Mouse (Mus musculus): ENCODE data around the gene Zbtb9. TPM values are rescaled to one million over a fixed set of nuclear protein-coding genes. Genes with fewer than 3 reads are reported as not detected.
"Not testable (repeated sequence)": the region's sequence is repeated elsewhere in the genome, so short reads cannot be mapped to it uniquely, and the experiment has no call there.

Gene Zbtb9
- polyA plus RNA-seq, 1 experiment: 9.8 TPM

DNA sequence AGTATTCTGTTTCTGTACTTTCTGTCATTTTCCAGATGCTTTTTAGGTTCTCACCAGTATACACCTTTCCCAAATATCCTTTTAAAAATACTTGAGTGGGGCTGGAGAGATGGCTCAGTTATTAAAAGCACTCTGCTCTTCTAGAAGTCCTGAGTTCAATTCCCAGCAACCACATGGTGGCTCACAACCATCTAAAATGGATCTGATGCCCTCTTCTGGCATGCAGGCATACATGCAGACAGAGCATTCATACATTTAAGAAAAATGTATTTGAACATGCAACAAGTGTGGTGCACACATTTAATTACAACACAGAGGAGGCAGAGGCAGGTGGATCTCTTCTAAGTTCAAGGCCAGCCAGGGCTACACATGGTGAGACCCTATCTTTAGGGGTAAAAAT, 2.4 kb downstream of the Zbtb9 start:
- peaks cover 3% of the 10 kb centered on the region for H3K36me3 ChIP-seq (ENCODE audit: control insufficient read depth, insufficient read depth, low read length)
- no peak overlapping the region; the same call in 1 of the 2 replicates for H3K4me3 ChIP-seq (ENCODE audit: control insufficient read depth, low read depth, low read length)
- peaks cover 14% of the 10 kb centered on the region for H3K4me1 ChIP-seq (ENCODE audit: control insufficient read depth, insufficient read depth, low read length)
- no peak overlapping the region for H3K27ac ChIP-seq (ENCODE audit: control insufficient read depth, insufficient read depth, low read depth, low read length)
- no peak for TF ChIP-seq POLR2A (IDR thresholded peaks at IDR 0.05; ENCODE audit: control insufficient read depth, low read depth, low read length)
- TF ChIP-seq CTCF (IDR thresholded peaks at IDR 0.05; ENCODE audit: control insufficient read depth, insufficient read depth, insufficient replicate concordance, low read depth, low read length): no peak
- H3K27me3 ChIP-seq (ENCODE audit: control insufficient read depth, insufficient read depth, low read length): no peaks in the 10 kb centered on the region

DNA sequence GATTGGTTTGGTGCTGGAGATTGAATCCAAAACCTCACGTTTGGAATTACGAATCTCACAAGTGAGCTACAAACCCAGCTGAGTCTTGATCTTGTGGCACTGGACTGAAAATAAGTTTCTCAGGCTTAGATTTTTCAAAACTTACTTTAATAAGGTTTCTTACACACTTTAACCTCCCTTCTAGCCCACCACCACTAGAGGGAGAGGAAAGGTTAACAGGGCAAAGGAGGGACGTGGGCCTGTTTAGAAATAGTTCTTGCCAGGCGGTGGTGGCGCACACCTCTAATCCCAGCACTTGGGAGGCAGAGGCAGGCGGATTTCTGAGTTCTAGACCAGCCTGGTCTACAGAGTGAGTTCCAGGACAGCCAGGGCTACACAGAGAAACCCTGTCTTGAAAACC, 4.4 kb downstream of the Zbtb9 start:
- H3K4me3 ChIP-seq (ENCODE audit: control insufficient read depth, low read depth, low read length); H3K27ac ChIP-seq (ENCODE audit: control insufficient read depth, insufficient read depth, low read depth, low read length); H3K4me1 ChIP-seq (ENCODE audit: control insufficient read depth, insufficient read depth, low read length); H3K27me3 ChIP-seq (ENCODE audit: control insufficient read depth, insufficient read depth, low read length); H3K36me3 ChIP-seq (ENCODE audit: control insufficient read depth, insufficient read depth, low read length): not testable (repeated sequence)

DNA sequence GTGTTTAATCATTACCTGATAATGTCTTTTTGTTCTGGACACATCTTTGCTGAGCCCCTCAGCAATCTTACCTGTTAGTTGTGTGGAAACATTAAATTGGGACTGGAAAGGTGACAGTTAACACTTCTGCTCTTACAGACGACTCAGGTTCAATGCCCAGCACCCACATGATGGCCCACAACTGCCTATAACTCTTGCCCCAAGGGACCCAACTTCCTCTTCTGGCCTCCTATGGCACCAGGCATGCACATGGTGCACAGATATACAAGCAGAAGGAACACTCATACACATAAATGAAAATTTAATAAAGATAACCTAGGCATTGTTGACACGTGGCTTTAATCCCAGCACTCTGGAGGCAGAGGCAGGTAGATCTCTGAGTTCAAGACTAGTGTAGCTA, 6.5 kb downstream of the Zbtb9 start:
- Histone ChIP-seq H3K36me3 (ENCODE audit: control insufficient read depth, insufficient read depth, low read length) (peaks cover 1% of the 10 kb centered on the region), H3K27ac (ENCODE audit: control insufficient read depth, insufficient read depth, low read depth, low read length) (no peak overlapping the region), H3K4me3 (ENCODE audit: control insufficient read depth, low read depth, low read length) (no peak overlapping the region), H3K27me3 (ENCODE audit: control insufficient read depth, insufficient read depth, low read length) (no peaks in the 10 kb centered on the region), H3K4me1 (ENCODE audit: control insufficient read depth, insufficient read depth, low read length) (no peaks in the 10 kb centered on the region; the same call in 1 of the 2 replicates)
- no peak for TF ChIP-seq POLR2A (IDR thresholded peaks at IDR 0.05; ENCODE audit: control insufficient read depth, low read depth, low read length)
- no peak for TF ChIP-seq CTCF (IDR thresholded peaks at IDR 0.05; ENCODE audit: control insufficient read depth, insufficient read depth, insufficient replicate concordance, low read depth, low read length)

DNA sequence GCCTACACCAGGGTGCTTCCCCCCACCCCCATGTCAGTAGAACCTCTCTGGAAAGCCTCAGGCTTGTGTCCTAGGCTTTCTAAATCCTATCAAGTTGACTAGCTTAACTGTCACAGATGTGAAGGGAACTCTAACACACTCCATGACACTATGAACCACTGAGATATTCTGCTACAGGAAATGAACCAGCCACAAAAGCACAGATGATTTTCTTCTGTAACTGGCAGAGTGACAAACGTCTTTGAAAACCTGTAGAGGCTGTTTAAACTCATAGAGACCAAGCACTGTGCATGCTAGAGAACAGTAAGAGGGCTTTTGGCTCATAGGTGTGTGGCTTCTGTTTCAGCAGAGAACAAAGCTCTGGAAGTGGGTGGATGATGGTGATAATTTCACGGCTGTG, 8.1 kb downstream of the Zbtb9 start:
- Histone ChIP-seq H3K27me3 (ENCODE audit: control insufficient read depth, insufficient read depth, low read length) (no peaks in the 10 kb centered on the region), H3K4me1 (ENCODE audit: control insufficient read depth, insufficient read depth, low read length) (no peaks in the 10 kb centered on the region), H3K27ac (ENCODE audit: control insufficient read depth, insufficient read depth, low read depth, low read length) (no peak overlapping the region), H3K36me3 (ENCODE audit: control insufficient read depth, insufficient read depth, low read length) (peaks cover 1% of the 10 kb centered on the region; the same call in 1 of the 2 replicates), H3K4me3 (ENCODE audit: control insufficient read depth, low read depth, low read length) (no peak overlapping the region)
- no peak for TF ChIP-seq CTCF (IDR thresholded peaks at IDR 0.05; ENCODE audit: control insufficient read depth, insufficient read depth, insufficient replicate concordance, low read depth, low read length)
- TF ChIP-seq POLR2A (IDR thresholded peaks at IDR 0.05; ENCODE audit: control insufficient read depth, low read depth, low read length): no peak

DNA sequence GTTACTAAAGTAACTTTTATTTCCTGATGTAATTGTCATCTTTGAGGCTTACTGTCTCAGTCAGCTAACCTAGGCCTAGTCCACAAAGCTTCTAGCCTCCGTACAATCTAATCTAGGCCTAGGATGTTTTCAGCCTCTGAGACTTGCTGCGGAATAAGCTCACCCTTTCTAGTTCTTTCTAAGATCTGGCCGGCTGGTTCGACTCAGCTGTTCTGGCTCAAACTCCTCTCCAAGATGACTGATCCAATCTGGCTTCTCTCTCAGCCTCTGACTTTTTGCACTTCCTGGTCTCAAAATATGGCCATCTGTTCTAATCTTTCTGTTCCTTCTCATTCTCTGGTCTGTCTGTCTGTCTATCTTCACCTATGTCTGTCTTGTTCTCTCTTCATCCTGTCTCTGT, 10.4 kb downstream of the Zbtb9 start:
- H3K27ac ChIP-seq (ENCODE audit: control insufficient read depth, insufficient read depth, low read depth, low read length): no peak overlapping the region
- no peaks in the 10 kb centered on the region for H3K36me3 ChIP-seq (ENCODE audit: control insufficient read depth, insufficient read depth, low read length)
- no peak overlapping the region for H3K4me3 ChIP-seq (ENCODE audit: control insufficient read depth, low read depth, low read length)
- H3K27me3 ChIP-seq (ENCODE audit: control insufficient read depth, insufficient read depth, low read length): no peaks in the 10 kb centered on the region
- H3K4me1 ChIP-seq (ENCODE audit: control insufficient read depth, insufficient read depth, low read length): no peaks in the 10 kb centered on the region
- TF ChIP-seq POLR2A (IDR thresholded peaks at IDR 0.05; ENCODE audit: control insufficient read depth, low read depth, low read length) (no peak), CTCF (IDR thresholded peaks at IDR 0.05; ENCODE audit: control insufficient read depth, insufficient read depth, insufficient replicate concordance, low read depth, low read length) (no peak)

DNA sequence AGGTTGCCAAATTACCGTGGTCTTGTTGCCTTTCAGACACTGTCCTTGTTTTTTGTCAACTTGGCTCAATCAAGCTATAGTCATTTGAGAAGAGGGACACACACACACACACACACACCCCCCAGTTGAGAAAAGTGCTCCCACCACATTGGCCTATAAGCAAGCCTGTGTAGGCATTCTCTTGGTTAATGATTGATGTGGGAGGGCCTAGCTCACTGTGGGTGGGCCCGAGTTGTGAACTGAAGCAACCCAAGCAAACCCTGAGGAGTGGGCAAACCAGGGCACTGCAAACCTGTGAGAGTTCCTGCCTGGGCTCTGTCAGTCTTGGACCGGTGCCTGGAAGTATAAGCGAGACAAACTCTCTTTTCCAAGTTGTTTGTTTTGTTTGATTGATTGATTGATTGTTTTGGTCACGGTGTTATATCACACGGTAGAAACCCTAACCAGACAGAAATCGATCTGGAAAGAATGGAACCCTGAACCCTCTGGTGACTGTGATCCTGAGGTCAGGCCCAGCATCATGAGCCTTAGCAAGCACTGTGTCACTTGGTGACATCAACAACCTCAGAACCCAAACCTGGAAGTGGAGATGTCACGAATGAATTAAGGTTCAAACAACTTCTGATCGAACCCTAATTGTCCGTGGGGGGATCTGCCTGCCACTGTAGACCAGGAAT, 12.7 kb downstream of the Zbtb9 start:
- TF ChIP-seq POLR2A (IDR thresholded peaks at IDR 0.05; ENCODE audit: control insufficient read depth, low read depth, low read length): no peak
- TF ChIP-seq CTCF (IDR thresholded peaks at IDR 0.05; ENCODE audit: control insufficient read depth, insufficient read depth, insufficient replicate concordance, low read depth, low read length): no peak
- no peaks in the 10 kb centered on the region for H3K36me3 ChIP-seq (ENCODE audit: control insufficient read depth, insufficient read depth, low read length)

DNA sequence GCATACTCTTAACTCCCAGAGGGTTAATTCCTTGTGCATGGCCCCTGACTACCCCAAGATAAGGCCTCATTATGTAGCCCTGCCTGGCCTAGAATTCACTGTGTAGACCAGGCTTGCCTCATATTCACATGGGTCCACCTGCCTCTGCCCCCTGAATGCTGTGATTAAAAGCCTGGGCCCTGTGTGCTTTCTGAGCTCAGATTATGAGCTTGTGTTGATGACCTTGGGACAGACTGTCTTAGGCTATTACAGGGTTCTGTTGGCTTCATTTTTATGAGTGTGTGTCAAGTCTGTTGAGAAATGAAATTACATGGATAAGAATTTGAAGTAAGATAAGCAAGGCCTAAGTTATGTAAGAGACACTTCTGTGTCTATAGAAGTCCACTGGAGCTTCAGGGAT, 17.6 kb downstream of the Zbtb9 start:
- no peak overlapping the region for H3K4me3 ChIP-seq (ENCODE audit: control insufficient read depth, low read depth, low read length)

More for the DNA sequence above, 12.7 kb downstream of the Zbtb9 start:
- H3K4me1 ChIP-seq (ENCODE audit: control insufficient read depth, insufficient read depth, low read length): no peaks in the 10 kb centered on the region
- H3K27me3 ChIP-seq (ENCODE audit: control insufficient read depth, insufficient read depth, low read length): no peaks in the 10 kb centered on the region
- H3K27ac ChIP-seq (ENCODE audit: control insufficient read depth, insufficient read depth, low read depth, low read length): no peak overlapping the region
- no peak overlapping the region for H3K4me3 ChIP-seq (ENCODE audit: control insufficient read depth, low read depth, low read length)

DNA sequence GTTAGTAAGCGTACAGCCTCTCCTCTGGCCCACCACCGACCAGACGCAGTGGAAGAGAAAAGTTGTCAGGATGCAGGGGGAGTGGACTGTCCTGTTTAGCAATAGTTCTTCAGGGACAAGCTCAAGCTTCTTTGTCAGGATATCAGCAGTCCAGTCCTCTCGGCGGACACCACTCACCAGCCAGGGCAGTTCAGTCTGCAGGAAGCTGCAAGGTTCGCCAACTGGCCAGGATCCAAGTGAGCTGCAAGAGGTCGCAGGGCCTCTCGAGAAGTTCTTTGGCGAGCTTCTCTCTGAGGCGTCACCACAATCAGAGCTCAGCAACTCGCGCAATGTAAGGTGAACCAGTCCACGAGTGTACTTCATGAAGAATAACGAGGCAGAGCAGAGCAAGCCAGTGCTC, 21.4 kb downstream of the Zbtb9 start:
- no peak overlapping the region for H3K4me3 ChIP-seq (ENCODE audit: control insufficient read depth, low read depth, low read length)
- TF ChIP-seq CTCF (IDR thresholded peaks at IDR 0.05; ENCODE audit: control insufficient read depth, insufficient read depth, insufficient replicate concordance, low read depth, low read length): no peak
- no peak for TF ChIP-seq POLR2A (IDR thresholded peaks at IDR 0.05; ENCODE audit: control insufficient read depth, low read depth, low read length)
- H3K27ac ChIP-seq (ENCODE audit: control insufficient read depth, insufficient read depth, low read depth, low read length): no peak overlapping the region

More for the DNA sequence above, 17.6 kb downstream of the Zbtb9 start:
- TF ChIP-seq CTCF (IDR thresholded peaks at IDR 0.05; ENCODE audit: control insufficient read depth, insufficient read depth, insufficient replicate concordance, low read depth, low read length) (no peak), POLR2A (IDR thresholded peaks at IDR 0.05; ENCODE audit: control insufficient read depth, low read depth, low read length) (no peak)
- Histone ChIP-seq H3K27me3 (ENCODE audit: control insufficient read depth, insufficient read depth, low read length) (no peaks in the 10 kb centered on the region), H3K27ac (ENCODE audit: control insufficient read depth, insufficient read depth, low read depth, low read length) (no peak overlapping the region), H3K36me3 (ENCODE audit: control insufficient read depth, insufficient read depth, low read length) (no peaks in the 10 kb centered on the region), H3K4me1 (ENCODE audit: control insufficient read depth, insufficient read depth, low read length) (no peaks in the 10 kb centered on the region)

More for the DNA sequence above, 21.4 kb downstream of the Zbtb9 start:
- Histone ChIP-seq H3K36me3 (ENCODE audit: control insufficient read depth, insufficient read depth, low read length) (no peaks in the 10 kb centered on the region), H3K4me1 (ENCODE audit: control insufficient read depth, insufficient read depth, low read length) (peaks cover 2% of the 10 kb centered on the region; the same call in 1 of the 2 replicates), H3K27me3 (ENCODE audit: control insufficient read depth, insufficient read depth, low read length) (no peaks in the 10 kb centered on the region)
